Mouse (Mus musculus) cerebellum, adult 18-20 months (tissue): Measurements from ENCODE around the gene Stk33.

Experiments used
- DNase-seq, 2 experiments: peaks; one replicate each; pipeline ENCODE4 v3.0.0; 2021

Stk33 gene

DNA sequence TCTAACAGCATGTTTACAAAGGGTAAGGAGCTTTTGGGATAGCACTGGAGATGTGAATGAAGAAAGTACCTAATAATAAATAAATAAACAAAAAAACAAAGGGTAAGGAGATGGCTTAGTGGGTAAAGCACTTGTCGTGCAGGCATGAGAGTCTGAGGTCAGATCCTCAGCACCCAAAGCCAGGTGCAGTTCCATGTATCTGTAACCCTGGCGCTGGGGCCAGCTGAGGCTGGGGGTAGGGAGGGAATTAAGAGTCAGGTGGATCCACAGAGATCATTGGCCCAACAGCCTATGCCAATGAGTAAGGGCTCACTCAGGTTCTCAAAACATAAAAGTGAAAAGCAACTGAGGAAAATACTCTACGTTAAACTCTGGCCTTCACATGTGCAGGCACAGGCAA, 91.6 kb downstream of the Stk33 start:
- no peak for DNase-seq

DNA sequence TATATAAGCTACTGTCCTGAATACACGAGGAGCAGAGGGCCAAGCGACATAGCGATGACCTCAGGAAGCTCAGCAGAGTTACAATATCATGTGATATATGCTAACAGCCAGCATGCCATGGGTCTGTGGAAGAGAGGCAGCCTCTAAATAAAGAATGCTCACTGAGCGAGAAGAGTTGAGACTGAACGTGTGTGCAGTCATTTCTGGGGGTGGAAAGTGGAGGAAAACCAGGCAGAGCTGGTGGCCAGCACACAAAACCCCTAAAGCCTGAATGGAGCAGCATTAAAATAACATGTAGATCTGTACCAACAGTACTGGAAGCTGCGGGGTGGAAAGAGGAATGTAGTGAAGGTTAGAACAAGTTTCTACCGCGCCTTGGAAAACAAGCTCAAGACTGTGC, 107.2 kb downstream of the Stk33 start:
- no peak for DNase-seq

DNA sequence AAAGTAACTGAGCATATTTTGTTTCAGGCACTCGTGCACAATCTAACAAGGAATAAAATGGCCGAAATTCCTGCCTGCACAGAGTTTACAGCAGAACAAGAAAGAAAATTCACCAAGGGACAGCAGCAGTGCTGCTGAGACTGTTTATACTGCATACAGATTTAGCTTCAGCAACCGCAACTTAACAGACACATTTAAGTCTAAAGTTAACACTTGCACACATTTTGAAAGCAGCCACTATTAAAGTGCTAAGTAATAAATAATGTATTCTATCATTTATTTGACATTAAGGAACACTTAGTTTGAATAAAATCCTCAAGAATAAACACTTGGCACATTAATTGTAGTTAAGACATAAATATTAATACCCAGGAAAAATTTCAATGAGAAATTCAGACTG, 110.1 kb downstream of the Stk33 start:
- DNase-seq: no peak

DNA sequence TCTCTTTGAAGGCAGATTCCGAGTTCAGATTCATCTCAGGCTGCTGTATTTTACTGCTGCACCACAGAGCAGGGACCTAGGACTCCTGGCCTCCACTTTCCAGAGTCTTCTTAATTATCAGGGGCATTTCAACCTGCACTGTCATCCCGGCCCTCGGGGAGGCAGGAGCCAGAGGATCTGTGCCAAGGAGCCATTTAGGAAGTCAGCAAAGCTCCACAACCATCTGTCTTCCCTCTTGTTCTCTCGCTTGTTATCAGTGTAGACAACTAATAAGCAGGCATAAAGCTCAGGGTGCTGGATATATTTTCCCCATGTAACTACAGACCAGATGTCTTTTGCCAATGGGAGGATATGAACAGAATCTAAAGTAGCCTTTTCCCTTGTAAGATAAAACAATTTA, 112.1 kb downstream of the Stk33 start:
- peak; percentile 69 to 73 for DNase-seq

DNA sequence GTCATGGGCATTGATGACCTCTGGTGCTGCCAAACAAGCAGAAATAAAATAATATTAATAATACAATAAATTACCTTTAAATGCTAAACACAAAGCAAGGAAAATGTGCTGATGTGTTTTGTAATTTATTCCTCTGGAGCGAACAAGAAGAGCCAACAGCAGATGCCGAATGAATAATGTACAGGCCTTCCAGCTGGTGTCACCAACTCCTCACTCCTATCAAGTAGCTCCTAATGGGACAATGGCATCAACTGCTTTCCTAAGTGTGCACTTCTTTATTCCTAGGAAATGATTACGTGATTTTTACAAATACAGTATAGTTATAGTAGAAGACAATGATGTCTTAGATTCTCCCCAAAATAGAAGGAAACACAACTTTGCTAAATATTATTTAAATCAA, 113.2 kb downstream of the Stk33 start:
- no peak for DNase-seq

DNA sequence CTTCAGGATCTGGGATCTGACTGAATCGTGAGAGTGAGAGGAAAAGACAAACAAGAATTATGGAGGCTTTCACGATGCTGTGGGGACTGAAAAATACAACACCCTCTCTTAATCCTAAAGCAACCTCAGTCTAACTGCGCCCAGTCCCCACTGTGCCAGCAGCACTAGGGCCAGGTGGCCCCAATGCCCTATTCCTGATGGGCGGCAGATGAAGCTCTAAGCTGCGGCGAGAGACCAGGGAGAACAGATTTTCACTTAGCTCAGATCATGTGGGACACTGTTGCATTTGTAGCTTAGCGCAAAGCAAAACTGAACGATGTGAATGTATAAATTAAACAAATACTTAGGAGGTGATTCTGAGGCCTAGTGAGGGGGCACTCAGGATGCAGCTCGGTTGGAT, 113.7 kb downstream of the Stk33 start:
- peak; percentile 22 to 25 for DNase-seq

DNA sequence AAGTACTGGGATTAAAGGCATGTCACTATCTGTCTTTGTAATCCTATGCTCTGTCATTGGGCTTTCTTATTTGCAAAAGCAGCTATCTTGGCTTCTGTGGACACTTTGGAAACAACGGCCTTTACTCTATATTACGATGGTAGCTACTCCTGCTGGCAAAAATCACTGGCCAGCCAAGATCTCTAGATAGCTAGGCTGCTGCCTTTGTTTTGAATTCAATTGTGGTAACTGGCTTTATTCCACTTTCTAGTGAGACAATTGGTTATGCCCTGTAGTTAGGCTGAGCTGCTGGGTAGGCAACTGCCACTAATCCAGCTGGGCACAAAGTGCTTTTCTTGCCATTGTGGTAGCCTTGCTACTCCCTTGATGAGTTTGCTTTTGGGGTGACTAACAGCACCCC, 129.4 kb downstream of the Stk33 start:
- no peak for DNase-seq

DNA sequence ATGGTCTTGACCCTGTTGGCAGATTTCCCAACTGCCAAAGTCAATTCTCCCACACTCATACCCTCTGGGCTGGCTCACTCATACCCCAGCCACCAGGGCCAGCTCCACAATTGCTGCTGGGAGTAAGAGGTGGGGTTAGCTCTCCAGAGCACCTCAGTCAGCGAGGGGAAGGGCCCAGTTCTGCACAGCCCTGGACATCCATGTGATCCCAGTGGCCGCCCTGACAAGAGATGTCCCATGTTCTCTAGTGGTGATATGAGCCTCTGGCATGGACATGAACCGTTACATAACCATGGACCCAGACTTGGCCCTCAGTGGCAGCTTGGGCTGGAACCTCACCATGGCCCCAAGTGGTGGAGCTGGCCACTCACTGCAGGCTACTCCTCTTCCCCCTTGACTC, 143.1 kb downstream of the Stk33 start:
- DNase-seq: no peak

DNA sequence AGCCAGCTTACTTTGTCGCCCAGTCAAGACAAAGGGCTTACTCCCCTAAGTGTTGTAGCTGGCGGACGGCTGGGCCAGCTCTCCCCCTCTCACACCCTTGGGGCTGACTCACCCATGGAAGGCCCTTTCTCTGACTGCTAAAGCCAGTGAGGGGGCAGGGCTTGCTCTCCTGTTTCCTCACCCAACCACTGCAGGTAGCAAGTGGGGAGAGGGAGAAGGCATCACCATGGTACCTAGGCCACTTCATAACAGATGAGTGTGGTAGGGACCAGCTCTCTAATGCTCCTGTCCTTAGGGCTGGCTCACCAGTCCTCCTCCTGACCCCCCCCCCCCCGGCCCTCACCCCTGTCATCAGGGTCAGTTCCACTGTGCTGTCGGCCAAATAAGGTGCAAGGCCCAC, 143.5 kb downstream of the Stk33 start:
- no peak for DNase-seq

DNA sequence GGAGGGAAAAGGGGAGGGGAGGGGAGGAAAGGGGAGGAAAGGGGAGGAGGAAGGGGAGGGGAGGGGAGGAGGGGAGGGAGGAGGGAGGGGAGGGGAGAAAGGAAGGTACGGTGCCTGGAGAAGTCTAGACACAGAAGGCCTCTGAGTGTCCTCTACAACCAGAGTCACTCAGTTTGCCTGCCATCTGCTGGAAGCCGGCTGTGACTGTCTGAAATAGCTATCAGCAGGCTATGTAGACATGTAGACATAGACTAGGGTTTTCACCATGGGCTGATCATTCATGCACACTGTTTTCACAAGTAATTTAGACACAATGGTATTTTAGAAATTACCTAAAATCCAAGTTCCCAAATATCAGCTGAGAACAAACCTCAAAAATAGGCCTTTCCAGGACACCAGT, 148.4 kb downstream of the Stk33 start:
- DNase-seq: peak in 1 of 2 experiments; percentile 6

DNA sequence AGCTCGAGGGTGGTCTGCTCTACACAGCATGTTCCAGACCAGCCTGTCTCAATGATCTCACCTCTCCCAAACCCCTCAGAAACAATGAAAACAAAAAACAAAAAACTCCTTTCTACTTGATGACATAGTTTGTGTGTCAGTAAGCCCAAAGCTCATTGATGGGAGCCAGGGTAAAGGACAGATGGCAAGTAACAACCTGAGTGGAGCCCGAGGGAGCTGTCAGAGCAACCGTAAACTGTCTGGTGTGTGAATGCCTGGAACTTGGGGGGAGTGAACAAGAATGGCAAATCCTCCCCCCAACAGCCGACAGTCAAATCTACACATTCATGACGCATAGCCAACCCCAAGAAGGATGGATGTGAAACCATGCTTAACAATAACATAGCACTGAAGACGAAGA, 149.8 kb downstream of the Stk33 start:
- no peak for DNase-seq

DNA sequence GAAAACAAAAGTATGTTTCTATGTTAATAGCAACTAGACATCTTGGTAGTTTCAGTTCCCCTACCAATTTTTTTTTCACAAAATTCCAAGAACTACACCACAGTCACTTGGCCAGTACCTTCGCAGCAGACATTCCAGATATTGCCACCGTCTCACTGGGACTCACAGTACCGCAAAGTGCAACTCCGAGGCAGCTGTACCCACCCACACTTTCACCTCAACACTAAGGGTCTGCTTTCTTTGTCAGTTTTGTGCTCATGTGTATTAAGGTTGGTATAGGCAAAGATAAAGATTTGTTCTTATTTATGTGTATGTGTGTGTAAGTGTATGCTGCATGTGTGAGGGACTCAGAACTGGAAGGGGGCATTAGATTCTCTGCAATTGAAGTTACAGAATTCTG, 156.8 kb downstream of the Stk33 start:
- no peak for DNase-seq

DNA sequence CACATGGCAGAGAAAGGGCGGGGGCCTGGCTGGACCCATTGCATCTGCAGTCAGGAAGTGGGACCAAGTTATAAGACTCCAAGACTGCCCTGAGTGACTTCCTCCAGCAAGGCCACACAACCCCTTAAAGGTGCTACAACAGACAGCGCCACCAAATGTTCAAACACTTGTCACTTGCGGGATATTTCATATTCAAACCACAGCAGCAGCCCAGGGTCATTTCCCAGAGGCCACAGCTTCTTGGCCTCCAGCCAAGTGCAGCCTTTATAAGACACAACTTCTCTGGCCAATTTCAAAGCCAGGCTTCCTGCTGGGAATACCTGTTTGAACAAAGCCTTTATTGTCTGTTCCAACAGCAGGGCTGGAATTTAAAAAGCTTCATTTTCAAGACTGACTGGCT, 162.3 kb downstream of the Stk33 start:
- no peak for DNase-seq

DNA sequence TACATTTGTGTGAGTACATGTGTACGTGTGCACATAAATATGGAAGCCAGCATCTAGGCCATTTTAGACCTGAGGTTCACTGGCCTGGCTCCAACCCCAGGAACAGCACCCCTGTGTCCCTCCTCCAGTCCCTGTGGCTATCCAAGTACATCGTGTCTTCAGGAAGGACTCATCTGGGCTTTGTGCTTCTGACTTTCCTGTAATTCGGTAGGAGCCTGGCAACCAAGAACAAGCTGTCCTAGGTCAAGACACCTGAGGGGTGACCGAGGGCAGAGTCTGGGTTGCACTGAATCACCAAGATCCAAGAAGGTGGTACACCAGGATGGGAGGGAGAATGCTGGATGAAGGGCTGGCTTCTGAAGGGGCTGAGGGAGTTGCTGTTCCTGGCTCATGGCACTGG, 163.0 kb downstream of the Stk33 start:
- DNase-seq: no peak

DNA sequence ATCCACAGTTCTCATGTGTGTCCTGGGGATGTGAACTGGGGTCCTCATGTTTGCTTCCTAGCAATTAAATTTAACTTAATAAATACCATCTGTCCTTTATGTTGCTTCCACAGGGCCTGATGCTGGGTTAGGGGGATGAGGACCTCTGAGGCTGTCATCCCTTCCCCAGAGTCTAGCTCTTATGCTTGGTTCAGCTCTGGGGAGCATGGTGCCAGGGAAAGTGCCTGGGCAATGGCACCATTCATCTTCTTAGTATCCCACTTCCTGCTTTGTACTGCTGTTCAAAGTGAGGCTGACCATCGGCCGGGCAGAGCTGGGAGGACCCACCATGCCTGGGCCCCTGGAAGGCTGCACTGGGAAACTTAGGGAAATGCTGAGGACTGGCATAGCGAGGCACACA, 163.7 kb downstream of the Stk33 start:
- DNase-seq: no peak

DNA sequence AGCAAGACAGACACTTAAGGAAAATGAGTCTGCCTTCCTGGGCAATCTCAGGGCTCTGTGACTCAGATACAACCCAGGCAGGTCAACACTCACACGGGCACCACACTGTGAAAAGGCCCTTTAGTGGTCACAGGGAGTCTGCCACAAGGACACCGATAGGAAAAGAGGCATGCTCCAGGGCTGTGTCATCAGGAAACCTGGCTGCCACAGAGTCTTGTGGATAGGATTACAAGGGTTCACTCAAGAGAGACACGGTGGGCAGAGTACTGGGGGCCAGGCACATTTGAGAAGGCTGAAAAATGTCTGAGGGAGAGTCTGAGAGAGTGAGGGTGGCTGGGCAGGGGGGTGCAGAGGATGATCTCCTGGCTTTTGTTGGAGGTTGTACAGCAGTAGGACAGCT, 164.6 kb downstream of the Stk33 start:
- no peak for DNase-seq

DNA sequence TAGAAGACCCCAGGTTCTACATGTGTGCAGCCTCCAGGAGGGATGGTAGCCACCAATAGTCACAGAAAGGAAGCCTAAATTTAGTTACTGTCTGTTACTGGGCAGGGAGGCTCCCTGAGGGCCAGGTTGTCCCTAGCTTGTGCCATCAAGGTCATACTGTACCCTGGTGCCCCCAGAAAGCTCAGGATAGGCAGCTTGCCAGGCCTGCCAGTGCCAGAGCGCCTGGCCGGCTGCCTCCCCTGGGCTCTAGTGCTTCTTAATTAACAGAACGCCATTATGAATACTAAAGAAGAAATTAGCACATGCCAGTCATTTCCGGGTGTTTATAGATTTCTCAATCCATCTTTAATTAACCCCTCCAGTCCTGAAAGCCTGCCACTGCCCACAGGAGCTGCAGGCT, 169.8 kb downstream of the Stk33 start:
- DNase-seq: peak; percentile 17 to 40

DNA sequence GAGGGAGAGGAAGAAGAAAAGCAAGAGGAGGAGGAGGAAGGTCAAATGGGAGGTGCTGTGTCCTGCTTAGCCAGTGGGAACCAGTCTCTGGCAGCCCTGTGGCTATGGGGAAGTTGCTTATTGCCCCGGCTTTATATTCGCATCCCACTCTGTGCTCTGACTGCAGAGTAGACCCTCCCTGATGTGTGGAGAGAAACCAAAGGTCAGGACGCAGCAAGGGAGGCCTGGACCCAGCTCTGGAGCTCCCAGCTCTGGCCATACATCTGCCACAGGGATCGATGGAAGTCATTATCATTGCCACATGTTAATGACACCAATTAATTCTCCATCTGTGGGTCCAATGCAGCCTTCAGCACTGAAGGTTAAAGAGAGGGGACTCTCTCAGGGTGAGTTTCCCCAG, 171.5 kb downstream of the Stk33 start:
- no peak for DNase-seq

DNA sequence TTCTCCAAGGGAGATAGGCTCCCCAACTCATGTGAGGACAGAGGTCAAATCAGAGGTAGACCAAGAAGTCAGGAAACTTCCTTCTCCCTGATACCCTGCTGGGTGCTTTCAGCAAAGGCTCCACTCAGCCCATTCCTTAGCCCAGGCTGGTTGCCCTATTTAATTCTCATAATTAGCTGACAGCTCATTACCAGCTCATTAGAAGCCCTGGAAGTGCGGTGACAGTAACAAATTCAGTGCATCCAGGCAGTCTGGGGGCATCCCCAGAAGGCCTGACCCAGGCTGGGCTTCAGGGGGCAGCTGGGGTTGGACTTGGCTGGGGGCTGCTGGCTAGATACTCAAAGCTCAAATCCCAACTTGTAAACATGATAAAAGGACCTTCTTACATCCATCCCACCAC, 172.7 kb downstream of the Stk33 start:
- no peak for DNase-seq

DNA sequence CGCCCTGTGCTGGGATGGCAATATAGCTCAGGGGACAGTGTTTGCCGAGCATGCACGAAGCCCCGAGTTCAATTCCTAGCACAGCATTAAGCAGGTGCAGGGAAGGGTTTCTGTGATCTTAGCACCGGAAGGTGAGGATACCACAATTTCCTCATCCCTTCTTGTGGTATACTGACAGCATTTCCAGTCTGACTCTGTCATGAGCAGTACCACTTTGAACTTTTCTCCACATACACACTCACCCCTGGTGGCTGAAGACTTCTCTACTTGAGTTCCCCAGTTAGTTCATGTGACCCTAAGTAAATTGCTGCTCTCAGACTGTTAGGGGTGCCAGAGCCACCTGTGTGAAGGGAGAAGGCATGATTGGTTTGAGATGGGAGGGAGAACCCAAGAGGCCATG, 173.3 kb downstream of the Stk33 start:
- no peak for DNase-seq

DNA sequence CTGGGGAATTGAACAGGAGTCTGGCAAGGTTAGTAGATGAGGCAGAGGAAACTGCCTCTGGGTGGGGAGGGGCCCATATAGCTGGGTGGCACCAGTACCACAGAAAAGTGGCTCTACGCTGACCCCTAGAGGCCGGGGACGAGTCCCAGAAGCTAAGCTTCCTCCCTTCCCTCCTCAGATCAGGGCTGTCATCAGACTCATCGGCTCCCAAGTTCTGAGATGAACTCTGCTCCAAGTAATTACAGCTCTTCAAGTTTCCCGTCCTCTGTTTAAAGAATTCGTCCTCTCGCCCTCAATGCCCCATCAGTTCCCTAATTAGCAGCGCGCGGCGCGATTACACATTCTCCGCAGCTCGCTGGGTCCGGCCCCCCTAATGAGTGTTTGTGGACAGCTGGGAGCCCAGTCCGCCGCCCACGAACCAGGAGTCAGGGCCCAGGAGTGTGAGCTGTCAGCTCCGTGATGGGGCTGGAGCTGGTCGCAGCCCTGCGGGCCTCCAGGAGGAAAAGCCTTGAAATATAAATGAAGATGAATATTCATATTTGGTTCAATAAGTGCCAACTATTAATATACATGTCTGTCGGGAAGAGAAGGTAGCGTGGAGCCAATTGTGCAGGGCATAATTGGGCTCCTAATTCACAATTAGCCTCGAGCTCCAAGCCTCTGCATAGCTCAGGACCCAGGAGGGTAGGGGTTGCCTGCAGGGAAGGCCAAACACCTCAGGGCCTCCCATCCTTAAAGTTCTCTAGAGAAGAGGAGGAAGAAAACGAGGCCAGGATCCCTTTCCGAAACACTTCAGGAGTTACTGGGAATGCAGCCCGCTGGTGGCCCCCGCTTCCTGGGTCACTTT, 183.2 kb downstream of the Stk33 start:
- DNase-seq: peak; percentile 64 to 70

DNA sequence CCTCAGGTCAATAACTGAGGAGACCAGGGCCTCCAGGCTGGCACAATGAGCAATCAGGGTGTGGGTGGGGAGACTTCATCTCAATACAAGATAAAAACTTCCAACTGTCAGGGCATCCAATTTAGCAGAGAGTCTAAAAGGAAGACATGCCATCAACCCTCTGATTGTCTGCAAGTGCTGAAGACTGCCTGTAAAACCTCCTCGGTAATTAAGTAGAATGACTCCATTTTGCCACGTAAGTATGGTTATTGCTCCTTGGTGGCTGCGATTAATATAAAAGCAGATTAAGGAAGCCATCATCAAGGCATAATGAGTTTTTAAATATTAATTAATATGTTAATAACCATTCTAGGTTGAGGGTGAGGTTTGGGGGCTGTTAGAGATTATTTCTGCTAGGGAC, 187.5 kb downstream of the Stk33 start:
- no peak for DNase-seq

DNA sequence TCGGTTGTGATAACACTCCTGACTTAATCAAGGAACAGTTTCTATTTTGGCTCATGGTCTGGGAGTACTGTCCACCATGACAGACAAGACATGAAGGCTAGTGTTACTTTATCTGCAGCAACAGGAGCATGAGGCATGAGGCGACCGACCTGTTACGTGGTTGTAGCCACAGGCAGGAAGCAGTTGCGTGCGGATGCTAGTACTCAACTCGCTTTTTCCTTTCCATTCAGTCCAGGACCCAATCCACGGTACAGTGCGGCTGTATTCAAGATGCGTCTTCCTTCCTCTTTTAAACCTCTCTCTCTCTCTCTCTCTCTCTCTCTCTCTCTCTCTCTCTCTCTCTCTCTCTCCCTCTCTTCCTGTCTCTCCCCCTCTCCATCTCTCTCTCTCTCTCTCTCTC, 194.1 kb downstream of the Stk33 start:
- no peak for DNase-seq

DNA sequence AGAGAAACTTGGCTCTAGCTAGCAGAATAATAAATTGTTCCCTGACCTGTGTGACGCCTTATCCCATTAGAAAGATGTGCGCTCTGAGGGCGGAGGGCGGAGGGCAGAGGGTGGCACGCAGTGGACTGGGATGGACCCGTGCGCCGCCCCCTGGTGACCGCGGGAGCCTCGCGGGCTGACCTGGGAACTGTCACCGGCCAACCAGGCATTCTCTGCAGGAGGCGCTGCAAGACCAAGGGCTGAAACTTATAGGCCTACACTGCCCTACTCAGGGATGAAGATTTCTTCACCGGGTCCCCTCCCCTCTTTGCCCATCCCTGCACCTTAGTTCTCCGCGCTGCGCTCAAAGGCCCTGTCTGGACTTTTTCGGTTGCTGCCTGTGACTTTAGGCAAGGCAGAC, 197.6 kb downstream of the Stk33 start:
- DNase-seq: no peak

DNA sequence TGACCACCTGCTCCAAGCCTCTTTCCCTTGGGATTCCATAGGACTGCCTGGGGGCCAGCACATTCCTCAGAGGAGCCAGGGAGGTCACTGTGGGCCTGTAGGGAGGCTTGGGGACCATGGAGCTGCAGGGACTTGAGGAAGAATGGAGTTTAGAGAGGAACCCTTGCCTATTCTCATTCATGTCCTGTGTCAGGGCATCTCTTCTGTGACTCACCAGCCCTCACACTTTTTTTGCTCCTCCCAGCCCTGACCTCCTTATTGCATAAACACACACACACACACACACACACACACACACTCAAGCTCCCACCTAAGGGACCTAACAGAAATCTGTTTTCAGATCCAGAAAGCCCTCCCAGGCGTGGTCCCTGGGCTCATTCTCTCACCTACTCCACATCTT, 199.5 kb downstream of the Stk33 start:
- no peak for DNase-seq
